Mouse (Mus musculus) myocyte (in vitro differentiated cells): ENCODE results near the gene Sytl3. TPM values are rescaled to one million over a fixed set of nuclear protein-coding genes. Genes with fewer than 3 reads are reported as not detected.

Experiments used
- H3K27me3 ChIP-seq: one replicate; pipeline ENCODE4 v1.6.1; 2011; ENCODE audit not compliant: control insufficient read depth, insufficient read depth, insufficient read length
- H3K36me3 ChIP-seq: one replicate; pipeline ENCODE4 v1.6.1; 2011; ENCODE audit not compliant: control insufficient read depth, insufficient read depth
- H3K4me2 ChIP-seq: one replicate; pipeline ENCODE4 v1.6.1; 2011; ENCODE audit warnings: low read depth, control low read depth
- H3K4me3 ChIP-seq: one replicate; pipeline ENCODE4 v1.5.1; 2011; ENCODE audit warnings: mild to moderate bottlenecking, control low read depth, moderate library complexity
- H3K79me2 ChIP-seq: one replicate; pipeline ENCODE4 v1.6.1; 2011; ENCODE audit not compliant: control insufficient read depth, insufficient read depth
- H3ac ChIP-seq: one replicate; pipeline ENCODE4 v1.6.1; 2011; ENCODE audit not compliant: control insufficient read depth, insufficient read length
- CEBPB ChIP-seq: IDR thresholded peaks from 2 replicates; pipeline ENCODE4 v1.6.1; 2011; ENCODE audit warnings: mild to moderate bottlenecking, moderate library complexity; ENCODE audit not compliant: poor library complexity, insufficient read depth, severe bottlenecking
- E2F4 ChIP-seq: IDR thresholded peaks from one replicate; pipeline ENCODE4 v1.6.1; 2011; ENCODE audit warnings: mild to moderate bottlenecking, control low read depth, moderate library complexity; ENCODE audit not compliant: insufficient read depth
- MAX ChIP-seq: IDR thresholded peaks from one replicate; pipeline ENCODE4 v1.6.1; 2011; ENCODE audit warnings: low read depth, mild to moderate bottlenecking, control low read depth
- MYOD1 ChIP-seq, 3 experiments: IDR thresholded peaks; one replicate each; pipeline ENCODE4 v1.6.1; 2011; ENCODE audit warnings: control low read depth in 2 of 3, low read depth in 2 of 3, mild to moderate bottlenecking in 2 of 3, moderate library complexity in 1 of 3; ENCODE audit not compliant: insufficient read length in 2 of 3, control insufficient read depth in 1 of 3
- MYOG ChIP-seq, 3 experiments: IDR thresholded peaks; one replicate each; pipeline ENCODE4 v1.6.1; 2011; ENCODE audit warnings: control low read depth in 2 of 3, low read depth in 2 of 3, mild to moderate bottlenecking in 2 of 3; ENCODE audit not compliant: insufficient read length in 2 of 3, control insufficient read depth in 1 of 3, insufficient read depth in 1 of 3
- POLR2A ChIP-seq: IDR thresholded peaks from one replicate; pipeline ENCODE4 v1.6.1; 2011; ENCODE audit warnings: low read depth, mild to moderate bottlenecking, control low read depth, moderate library complexity; ENCODE audit not compliant: insufficient read length
- POLR2AphosphoS2 ChIP-seq: IDR thresholded peaks from one replicate; pipeline ENCODE4 v1.6.1; 2011; ENCODE audit warnings: low read depth, control low read depth; ENCODE audit not compliant: insufficient read length
- REST ChIP-seq: IDR thresholded peaks from one replicate; pipeline ENCODE4 v1.6.1; 2011; ENCODE audit warnings: mild to moderate bottlenecking, control low read depth, moderate library complexity; ENCODE audit not compliant: insufficient read depth, insufficient read length
- SRF ChIP-seq: IDR thresholded peaks from one replicate; pipeline ENCODE4 v1.6.1; 2011; ENCODE audit warnings: low read depth; ENCODE audit not compliant: control insufficient read depth, insufficient read length
- TCF12 ChIP-seq: IDR thresholded peaks from one replicate; pipeline ENCODE4 v1.6.1; 2011; ENCODE audit warnings: mild to moderate bottlenecking, control low read depth; ENCODE audit not compliant: poor library complexity, insufficient read depth, severe bottlenecking
- TCF3 ChIP-seq: IDR thresholded peaks from one replicate; pipeline ENCODE4 v1.6.1; 2011; ENCODE audit warnings: low read depth, control low read depth; ENCODE audit not compliant: insufficient read length
- USF1 ChIP-seq: IDR thresholded peaks from one replicate; pipeline ENCODE4 v1.6.1; 2011; ENCODE audit warnings: low read depth, mild to moderate bottlenecking, control low read depth, moderate library complexity
- polyA plus RNA-seq: library from polyadenylated mRNA; unstranded; fragments of >200 nt; fragmentation: generic; extraction: Trizol; gene quantifications from one replicate; pipeline ENCODE4 v1.2.1, GENCODE M21; 2012; ENCODE audit warnings: missing spikeins

Sytl3 gene
- polyA plus RNA-seq, 1 experiment = not detected

DNA sequence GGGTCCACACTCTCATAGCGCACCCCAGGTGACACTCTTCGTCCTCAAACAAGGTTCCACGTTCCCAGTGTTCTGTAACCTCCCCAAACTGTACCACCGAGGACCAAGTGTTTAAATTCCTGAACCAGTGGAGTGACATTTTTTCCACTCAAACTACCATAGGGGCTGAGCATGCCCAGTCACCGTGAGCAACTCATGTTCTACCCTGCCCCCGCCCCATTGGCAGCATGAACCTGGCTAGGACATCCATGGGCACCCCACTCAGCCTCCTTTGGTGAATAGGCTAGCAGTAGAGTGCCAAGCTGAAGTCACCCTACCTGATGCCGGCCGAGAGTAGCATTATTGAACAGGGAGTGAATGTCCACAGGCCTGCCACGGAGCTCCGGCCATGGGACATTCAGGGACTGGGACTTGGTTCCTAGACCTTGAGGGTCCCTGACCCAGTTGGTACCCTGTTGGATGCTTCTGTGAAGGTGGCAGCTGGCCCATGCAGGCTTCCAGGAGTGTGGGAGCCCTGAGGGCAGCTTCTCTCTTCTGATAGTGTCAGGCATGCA, 74.5 kb downstream of the Sytl3 start:
- Histone ChIP-seq H3K4me3 (no peak overlapping the region), H3K27me3 (no peaks in the 10 kb centered on the region), H3K4me2 (no peak overlapping the region), H3K36me3 (peaks cover 2% of the 10 kb centered on the region), H3ac (no peak overlapping the region), H3K79me2 (no peaks in the 10 kb centered on the region)
- TF ChIP-seq MYOD1 (IDR thresholded peaks at IDR 0.05; ENCODE audit: control insufficient read depth in 1 of 3, insufficient read length in 2 of 3, low read depth in 2 of 3) (no peak), CEBPB (no peak), MAX (no peak), TCF12 (no peak), E2F4 (no peak), TCF3 (no peak), REST (no peak), SRF (no peak), USF1 (no peak), POLR2AphosphoS2 (no peak), MYOG (IDR thresholded peaks at IDR 0.05; ENCODE audit: control insufficient read depth in 1 of 3, insufficient read depth in 1 of 3, insufficient read length in 2 of 3, low read depth in 2 of 3) (no peak), POLR2A (no peak)

DNA sequence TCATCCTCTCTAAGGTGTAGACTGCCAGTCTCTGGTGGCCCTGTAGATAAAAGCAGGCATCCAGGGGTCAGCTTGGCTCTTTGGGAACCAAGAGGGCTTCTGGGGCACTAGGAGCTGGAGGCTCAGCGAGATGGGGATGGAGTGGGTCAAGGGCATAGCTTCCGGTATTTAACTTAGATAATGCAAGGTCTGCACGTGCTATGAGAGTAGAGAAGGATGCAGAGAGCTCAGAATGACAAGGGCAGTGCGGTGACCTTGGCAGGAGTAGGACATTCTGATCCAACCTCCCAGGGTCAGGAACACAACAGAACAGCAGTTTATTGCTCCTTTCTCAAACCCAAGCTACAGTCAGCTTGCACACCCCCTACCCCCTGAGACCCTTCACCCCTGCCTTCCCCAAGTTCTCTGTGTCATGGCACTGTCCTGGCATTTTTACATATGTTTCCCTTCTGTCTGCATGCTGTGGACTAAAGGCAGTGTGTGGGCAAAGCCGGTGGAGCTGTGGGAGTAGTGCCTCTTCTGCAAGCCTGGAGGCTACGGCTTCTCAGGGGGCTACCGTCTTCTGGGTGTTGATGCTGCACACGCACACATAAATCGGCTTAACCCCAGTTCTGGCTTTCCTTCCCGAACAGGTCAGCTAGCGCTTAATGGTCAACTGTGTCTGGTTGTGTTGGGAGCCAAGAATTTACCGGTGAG, 76.0 kb downstream of the Sytl3 start:
- Histone ChIP-seq H3K36me3 (peaks cover 6% of the 10 kb centered on the region), H3ac (no peak overlapping the region), H3K4me3 (no peak overlapping the region), H3K79me2 (no peaks in the 10 kb centered on the region), H3K27me3 (no peaks in the 10 kb centered on the region), H3K4me2 (no peak overlapping the region)
- TF ChIP-seq CEBPB = no peak
- TF ChIP-seq MYOG (IDR thresholded peaks at IDR 0.05; ENCODE audit: control insufficient read depth in 1 of 3, insufficient read depth in 1 of 3, insufficient read length in 2 of 3, low read depth in 2 of 3) = no peak
- no peak for TF ChIP-seq REST
- no peak for TF ChIP-seq E2F4
- no peak for TF ChIP-seq USF1
- TF ChIP-seq POLR2A = no peak

GRCm38 (mm10) chr17:6736306-6737272, 77.7 kb downstream of the Sytl3 start:
- TF ChIP-seq CEBPB = no peak
- no peak for TF ChIP-seq MYOG (IDR thresholded peaks at IDR 0.05; ENCODE audit: control insufficient read depth in 1 of 3, insufficient read depth in 1 of 3, insufficient read length in 2 of 3, low read depth in 2 of 3)
- no peak for TF ChIP-seq TCF12
- no peak for TF ChIP-seq TCF3
- no peak for TF ChIP-seq SRF
- TF ChIP-seq MYOD1 (IDR thresholded peaks at IDR 0.05; ENCODE audit: control insufficient read depth in 1 of 3, insufficient read length in 2 of 3, low read depth in 2 of 3) = no peak
- no peak for TF ChIP-seq MAX
- no peak for TF ChIP-seq POLR2AphosphoS2
- no peak for TF ChIP-seq USF1
- no peak for TF ChIP-seq POLR2A
- Histone ChIP-seq H3K36me3 (peaks cover 6% of the 10 kb centered on the region), H3K4me2 (no peak overlapping the region), H3K27me3 (no peaks in the 10 kb centered on the region), H3ac (no peak overlapping the region), H3K4me3 (no peak overlapping the region), H3K79me2 (no peaks in the 10 kb centered on the region)

GRCm38 (mm10) chr17:6737273-6737997, 78.5 kb downstream of the Sytl3 start:
- peaks cover 6% of the 10 kb centered on the region for H3K36me3 ChIP-seq
- H3ac ChIP-seq = no peak overlapping the region
- TF ChIP-seq MYOG (IDR thresholded peaks at IDR 0.05; ENCODE audit: control insufficient read depth in 1 of 3, insufficient read depth in 1 of 3, insufficient read length in 2 of 3, low read depth in 2 of 3) = no peak
- TF ChIP-seq POLR2AphosphoS2 = no peak
- TF ChIP-seq REST = no peak
- TF ChIP-seq E2F4 = no peak
- no peak for TF ChIP-seq USF1
- no peak for TF ChIP-seq MAX
- no peak for TF ChIP-seq CEBPB
- TF ChIP-seq MYOD1 (IDR thresholded peaks at IDR 0.05; ENCODE audit: control insufficient read depth in 1 of 3, insufficient read length in 2 of 3, low read depth in 2 of 3) = no peak
- TF ChIP-seq TCF3 = no peak
- H3K4me2 ChIP-seq = no peak overlapping the region
- H3K27me3 ChIP-seq = no peaks in the 10 kb centered on the region
- H3K4me3 ChIP-seq = no peak overlapping the region
- no peaks in the 10 kb centered on the region for H3K79me2 ChIP-seq
